Mouse (Mus musculus) C2C12 (cell line): Measurements from ENCODE around the gene Tmem39a.

Experiments used
- CEBPB ChIP-seq: IDR thresholded peaks from one replicate; pipeline ENCODE4 v1.6.1; 2011; ENCODE audit warnings: low read depth, mild to moderate bottlenecking, control low read depth, moderate library complexity
- CTCF ChIP-seq: IDR thresholded peaks from one replicate; pipeline ENCODE4 v1.5.1; 2011; ENCODE audit not compliant: control insufficient read depth, insufficient read depth, insufficient read length
- USF1 ChIP-seq: IDR thresholded peaks from one replicate; pipeline ENCODE4 v1.6.1; 2011; ENCODE audit warnings: low read depth, mild to moderate bottlenecking, control low read depth, moderate library complexity

DNA sequence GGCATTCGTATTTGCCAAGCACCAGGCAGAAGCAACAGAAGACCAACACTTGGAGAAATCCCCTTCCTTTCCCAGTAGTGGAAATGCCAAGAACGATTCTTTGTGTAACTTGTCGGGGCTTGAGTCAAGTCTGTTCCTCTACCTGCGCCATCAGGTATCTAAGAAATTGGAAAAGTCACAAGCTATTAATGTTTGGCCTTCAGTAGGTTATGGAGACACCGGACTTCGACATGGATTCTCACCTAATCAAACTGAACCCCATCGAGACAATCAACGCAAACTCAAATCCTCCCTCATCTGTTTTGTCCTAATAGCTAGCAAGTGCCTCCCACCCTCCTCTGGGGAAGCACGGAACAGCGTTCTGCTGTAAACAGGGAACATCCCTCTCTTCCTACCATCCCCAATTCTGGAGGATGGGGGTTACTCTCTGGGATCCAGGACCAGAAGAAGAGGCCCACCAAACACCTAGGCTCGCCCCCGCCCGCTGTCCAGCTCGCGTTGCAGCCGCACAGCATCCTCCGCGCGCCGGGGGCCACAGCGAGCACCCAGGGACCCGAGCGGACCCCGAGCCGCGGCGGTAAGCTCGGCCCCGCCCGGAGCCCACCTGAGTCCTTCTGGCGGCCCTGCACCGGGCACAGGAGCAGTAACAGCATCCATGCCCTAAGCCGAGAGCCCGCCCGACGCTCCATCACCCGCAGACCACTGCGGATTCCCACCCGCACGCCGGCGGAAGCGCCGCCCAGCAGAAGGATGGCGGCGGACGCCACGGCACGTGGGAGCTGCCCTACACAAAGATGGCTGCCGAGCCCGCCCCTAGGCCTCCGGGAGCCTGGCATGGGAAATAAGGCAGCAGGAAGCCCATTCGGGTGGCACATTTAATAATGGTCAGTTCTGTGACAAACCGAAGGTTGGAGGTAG, 8.8 kb upstream of the Tmem39a start, which contains the start of gene Poglut1:
- TF ChIP-seq CTCF (no peak), CEBPB (no peak), USF1 (peak; percentile 83)
